Mouse (Mus musculus) fibroblast of lung, adult 2 months (primary cell): Measurements from ENCODE around the gene Chchd1.

Experiments used
- DNase-seq: peaks from one replicate; pipeline ENCODE4 v3.0.0-alpha.2; 2011; ENCODE audit warnings: low read depth

The Chchd1 gene

GRCm38 (mm10) chr14:20725660-20726339 lies 23.0 kb downstream of the Chchd1 start:
- DNase-seq = no peak

GRCm38 (mm10) chr14:20729871-20730270 lies 27.1 kb downstream of the Chchd1 start:
- DNase-seq = no peak

GRCm38 (mm10) chr14:20730853-20731602 lies 28.2 kb downstream of the Chchd1 start:
- DNase-seq = no peak

- DNase-seq = peak; percentile 39
Observed at GRCm38 (mm10) chr14:20733041-20733951, 30.5 kb downstream of the Chchd1 start.

GRCm38 (mm10) chr14:20733952-20734774 lies 31.4 kb downstream of the Chchd1 start, which contains the start of gene Ndst2:
Gene Ndst2, minus strand, starts transcription at chr14:20734562.
- peak; percentile 71 for DNase-seq

GRCm38 (mm10) chr14:20735052-20735451 lies 32.2 kb downstream of the Chchd1 start:
- no peak for DNase-seq

GRCm38 (mm10) chr14:20735892-20736390 lies 33.1 kb downstream of the Chchd1 start:
- DNase-seq = no peak

GRCm38 (mm10) chr14:20737306-20737705 lies 34.5 kb downstream of the Chchd1 start:
- peak; percentile 21 for DNase-seq

GRCm38 (mm10) chr14:20738511-20738910 lies 35.7 kb downstream of the Chchd1 start:
- no peak for DNase-seq

- DNase-seq = no peak
Observed at GRCm38 (mm10) chr14:20741301-20741700, 38.5 kb downstream of the Chchd1 start.

- DNase-seq = no peak
Observed at GRCm38 (mm10) chr14:20743614-20744013, 40.8 kb downstream of the Chchd1 start.

- no peak for DNase-seq
Observed at GRCm38 (mm10) chr14:20746935-20747334, 44.1 kb downstream of the Chchd1 start.

GRCm38 (mm10) chr14:20748388-20748787 lies 45.6 kb downstream of the Chchd1 start:
- no peak for DNase-seq

GRCm38 (mm10) chr14:20749494-20750051 lies 46.8 kb downstream of the Chchd1 start:
- no peak for DNase-seq

GRCm38 (mm10) chr14:20750503-20750902 lies 47.7 kb downstream of the Chchd1 start:
- no peak for DNase-seq

GRCm38 (mm10) chr14:20753792-20754191 lies 51.0 kb downstream of the Chchd1 start:
- DNase-seq = no peak
